Mouse (Mus musculus) testis, postnatal 14 days (tissue): ENCODE results near the gene Mbd3.

ENCODE experiments used
- DNase-seq: peaks from one replicate; pipeline ENCODE4 v3.0.0; 2021; ENCODE audit warnings: low spot score

The Mbd3 gene

GRCm38 (mm10) chr10:80396822-80397523 is 2.4 kb downstream of the Mbd3 start:
- no peak for DNase-seq

- DNase-seq, result no peak
These were observed 4.2 kb downstream of the Mbd3 start for GRCm38 (mm10) chr10:80395025-80395627.

- DNase-seq, result no peak
These were observed 6.7 kb downstream of the Mbd3 start for GRCm38 (mm10) chr10:80392687-80393086.

GRCm38 (mm10) chr10:80390697-80391096 is 8.7 kb downstream of the Mbd3 start:
- no peak for DNase-seq

GRCm38 (mm10) chr10:80389185-80389708 is 10.1 kb downstream of the Mbd3 start:
- no peak for DNase-seq

GRCm38 (mm10) chr10:80388731-80389130 is 10.6 kb downstream of the Mbd3 start:
- no peak for DNase-seq

GRCm38 (mm10) chr10:80387522-80387959 is 11.8 kb downstream of the Mbd3 start, which contains the start of gene Mex3d:
Gene Mex3d, minus strand, starts transcription at chr10:80387659.
- peak; percentile 89 for DNase-seq

- DNase-seq, result no peak
These were observed 12.4 kb downstream of the Mbd3 start for GRCm38 (mm10) chr10:80386735-80387471.

- DNase-seq, result no peak
These were observed 13.3 kb downstream of the Mbd3 start for GRCm38 (mm10) chr10:80385811-80386734.

- no peak for DNase-seq
These were observed 14.0 kb downstream of the Mbd3 start for GRCm38 (mm10) chr10:80385310-80385709.

- DNase-seq, result no peak
These were observed 14.6 kb downstream of the Mbd3 start for GRCm38 (mm10) chr10:80384709-80385108.

- no peak for DNase-seq
These were observed 15.2 kb downstream of the Mbd3 start for GRCm38 (mm10) chr10:80384115-80384639.

GRCm38 (mm10) chr10:80383431-80383830 is 15.9 kb downstream of the Mbd3 start:
- DNase-seq, result no peak

- DNase-seq, result no peak
These were observed 16.5 kb downstream of the Mbd3 start for GRCm38 (mm10) chr10:80382641-80383365.

GRCm38 (mm10) chr10:80377716-80378115 is 21.6 kb downstream of the Mbd3 start:
- peak; percentile 84 for DNase-seq

GRCm38 (mm10) chr10:80376160-80376559 is 23.2 kb downstream of the Mbd3 start:
- peak; percentile 89 for DNase-seq

GRCm38 (mm10) chr10:80374063-80374462 is 25.3 kb downstream of the Mbd3 start:
- DNase-seq, result peak; percentile 74

GRCm38 (mm10) chr10:80372706-80373105 is 26.6 kb downstream of the Mbd3 start:
- DNase-seq, result no peak

- no peak for DNase-seq
These were observed 27.4 kb downstream of the Mbd3 start for GRCm38 (mm10) chr10:80371983-80372382.

- DNase-seq, result no peak
These were observed 27.9 kb downstream of the Mbd3 start for GRCm38 (mm10) chr10:80371411-80371966.
